Mouse (Mus musculus) frontal cortex, postnatal 10 days (tissue): Measurements from ENCODE around the gene Irgc1.
A peak's percentile ranks its signal among the peaks of the same experiment; 100 is the strongest.

ENCODE experiments used
- DNase-seq, 2 experiments: peaks; one replicate each; pipeline ENCODE4 v3.0.0; 2022; ENCODE audit warnings: low spot score in 2 of 2, mixed read lengths in 1 of 2

Irgc1 gene

GRCm38 (mm10) chr7:24437981-24438380 is 14.1 kb downstream of the Irgc1 start:
- peak; percentile 70 to 88 for DNase-seq

DNA sequence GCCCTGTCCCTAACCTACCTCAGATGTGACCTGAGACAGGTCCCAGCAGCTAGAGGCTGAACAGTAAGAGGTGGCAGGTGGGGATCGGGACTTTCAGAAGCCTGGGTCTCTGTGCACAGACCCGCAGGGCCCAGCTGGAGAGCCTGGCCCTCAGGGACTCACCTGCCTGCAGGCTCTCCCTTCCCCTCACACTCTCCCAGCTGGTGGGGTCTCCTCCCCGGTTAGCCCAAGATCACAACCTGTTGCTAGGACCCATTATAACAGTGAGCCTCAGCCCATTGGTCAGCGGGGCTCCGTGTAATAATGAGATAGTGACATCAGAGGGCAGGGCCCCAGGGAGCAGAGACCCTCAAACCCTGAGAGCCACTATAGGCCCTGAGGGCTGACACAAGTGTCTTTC is 16.8 kb downstream of the Irgc1 start:
- no peak for DNase-seq

DNA sequence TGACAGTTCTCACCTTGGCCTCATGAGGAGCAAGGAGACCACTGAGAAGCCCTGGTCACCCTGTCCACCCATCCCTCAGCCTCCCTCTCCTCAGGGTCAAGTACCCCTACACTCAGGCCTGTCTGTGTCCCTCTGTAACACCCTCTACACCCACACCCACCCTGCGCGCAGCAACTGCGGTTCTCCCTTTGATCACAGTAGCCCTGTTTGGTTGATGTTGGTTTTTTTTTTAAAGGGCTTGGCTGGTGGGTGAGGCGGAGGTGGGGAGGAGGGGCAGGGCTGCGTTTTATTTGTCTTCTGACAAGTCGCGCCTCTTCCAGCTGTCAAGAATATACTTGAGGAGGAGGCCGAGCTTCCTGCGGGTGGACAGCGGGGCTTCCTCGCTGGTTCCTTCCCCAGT is 20.4 kb downstream of the Irgc1 start:
- DNase-seq: no peak

- no peak for DNase-seq
These were observed 21.3 kb downstream of the Irgc1 start for GRCm38 (mm10) chr7:24430551-24431345.

DNA sequence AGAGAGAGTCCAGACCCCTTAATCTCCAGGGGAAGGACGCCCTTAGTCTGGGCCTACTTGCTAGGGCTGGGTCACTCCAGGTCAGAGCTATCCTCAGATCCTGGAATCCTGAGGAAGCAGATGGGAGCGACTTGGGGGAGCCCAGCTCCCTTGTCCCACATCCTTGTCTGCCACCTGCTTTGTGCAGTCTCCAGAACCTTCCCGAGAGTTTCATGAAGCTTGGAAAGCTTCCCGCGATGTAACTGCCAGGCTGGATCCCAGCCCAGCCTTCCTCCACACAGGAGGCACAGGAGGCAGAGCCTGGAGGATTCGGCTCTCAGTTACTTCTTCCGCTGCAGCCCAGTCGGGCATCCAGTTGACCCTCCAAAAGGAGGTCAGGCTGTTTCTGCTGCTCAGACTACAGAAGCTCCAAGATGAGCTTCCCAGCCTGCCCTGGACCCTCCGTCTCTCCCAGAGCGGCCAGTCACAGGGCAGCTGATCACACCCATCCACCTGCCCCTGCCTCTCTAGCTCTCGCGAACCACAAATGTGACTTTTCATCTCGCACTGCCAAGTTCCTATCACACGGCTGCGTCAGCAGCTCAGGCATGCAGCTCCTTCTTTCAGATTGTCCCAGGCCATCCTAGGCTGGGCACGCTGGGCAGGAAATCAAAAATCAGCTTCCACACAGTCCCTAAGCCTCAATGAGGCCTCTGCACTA is 22.5 kb downstream of the Irgc1 start:
- peak; percentile 69 to 81 for DNase-seq

DNA sequence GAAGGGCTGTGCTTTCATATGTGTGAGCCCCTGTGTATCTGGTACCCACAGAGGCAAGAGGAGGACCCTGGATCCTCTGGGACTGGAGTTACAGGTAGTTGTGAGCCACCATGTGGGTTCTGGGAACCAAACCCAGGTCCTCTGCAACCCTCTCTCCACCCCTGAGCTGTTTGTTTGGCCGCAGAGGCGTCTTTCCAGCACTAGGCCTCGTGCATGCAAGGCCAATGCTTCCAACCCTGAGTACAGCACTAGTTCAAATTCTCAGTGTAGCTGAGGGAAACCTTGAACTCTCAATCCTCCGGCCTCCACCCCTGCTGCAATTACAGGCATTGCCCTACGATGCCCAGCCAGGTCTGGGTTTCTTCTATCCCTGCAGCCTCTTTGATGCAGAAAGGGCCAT is 23.4 kb downstream of the Irgc1 start:
- no peak for DNase-seq

DNA sequence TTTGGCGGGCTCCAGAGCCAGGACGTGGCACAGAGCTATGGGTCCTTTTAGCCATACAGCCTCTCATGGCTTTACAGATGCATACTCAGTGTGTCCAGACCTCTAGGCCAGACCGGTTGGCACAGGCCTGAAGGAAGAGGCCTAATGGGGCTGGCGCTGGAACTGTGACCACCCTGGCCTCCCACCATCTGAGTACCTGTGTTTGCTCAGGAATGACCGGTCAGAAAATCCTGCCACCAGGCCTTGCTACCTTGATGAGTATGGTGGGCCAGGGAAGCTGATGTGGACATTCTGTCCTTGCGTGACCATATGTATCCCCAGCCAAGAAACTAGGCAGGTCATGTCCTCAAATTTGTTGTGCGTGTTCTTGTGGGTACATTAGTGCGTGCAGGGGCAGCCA is 24.9 kb downstream of the Irgc1 start:
- no peak for DNase-seq

- no peak for DNase-seq
These were observed 26.2 kb downstream of the Irgc1 start for GRCm38 (mm10) chr7:24425919-24426318.

DNA sequence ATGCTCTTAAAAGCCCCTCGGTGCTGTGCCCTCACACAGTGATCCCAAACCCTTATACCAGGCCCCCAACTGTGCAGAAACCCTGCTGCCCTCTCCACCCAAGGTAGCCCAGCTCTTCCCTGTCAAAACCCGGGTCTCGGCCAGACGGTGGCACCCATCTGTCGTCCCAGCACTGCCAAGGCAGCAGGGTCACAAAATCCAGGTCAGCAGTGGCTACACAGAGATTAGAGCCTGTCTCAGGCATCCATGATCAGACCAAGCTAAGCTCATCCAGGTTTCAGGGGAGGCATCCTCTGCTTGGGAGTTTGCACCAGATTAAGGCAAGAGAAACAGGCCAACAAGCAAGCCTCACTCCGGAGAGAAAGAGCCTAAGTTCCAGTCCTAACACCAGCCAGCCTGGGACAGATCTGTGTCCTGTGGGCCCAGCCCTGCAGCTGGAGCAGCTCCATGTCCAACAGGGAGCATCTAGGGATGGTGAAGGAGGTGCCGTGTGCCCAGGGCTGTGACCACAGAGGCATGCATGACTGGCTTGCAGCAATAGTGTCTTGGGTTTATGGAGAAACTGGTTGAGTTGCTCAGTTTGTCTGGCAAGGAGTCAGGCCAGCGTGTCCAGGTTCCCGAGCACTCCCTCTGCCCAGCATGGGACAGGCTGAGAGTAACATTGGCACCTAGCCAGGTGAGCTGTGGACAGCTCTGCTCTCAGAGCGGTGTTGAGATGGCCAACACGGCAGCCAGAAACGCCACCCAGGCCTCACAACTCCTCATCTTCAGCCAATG is 28.0 kb downstream of the Irgc1 start:
- no peak for DNase-seq

- DNase-seq: no peak
These were observed 28.9 kb downstream of the Irgc1 start for GRCm38 (mm10) chr7:24423107-24423763.

DNA sequence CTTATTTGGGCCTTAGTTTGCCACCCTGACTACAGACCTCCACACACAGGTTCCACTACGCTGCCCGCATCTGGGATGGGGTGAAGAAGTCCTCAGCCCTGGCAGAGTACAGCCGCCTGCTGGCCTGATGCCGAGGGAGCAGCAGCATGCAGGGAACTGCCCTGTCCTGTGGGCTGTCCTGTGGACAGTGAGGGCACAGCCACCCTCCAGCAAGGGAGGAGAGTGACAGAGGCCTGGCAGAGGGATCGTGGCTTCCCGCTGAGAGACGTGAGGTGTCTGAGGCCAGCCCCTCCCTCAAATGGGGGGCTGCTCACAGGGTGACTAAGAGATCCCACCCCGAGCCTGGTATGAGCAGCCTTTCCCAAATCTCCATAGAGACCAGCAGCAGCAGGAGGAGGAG is 29.8 kb downstream of the Irgc1 start:
- no peak for DNase-seq

- DNase-seq: no peak
These were observed 30.4 kb downstream of the Irgc1 start for GRCm38 (mm10) chr7:24421648-24422047.

DNA sequence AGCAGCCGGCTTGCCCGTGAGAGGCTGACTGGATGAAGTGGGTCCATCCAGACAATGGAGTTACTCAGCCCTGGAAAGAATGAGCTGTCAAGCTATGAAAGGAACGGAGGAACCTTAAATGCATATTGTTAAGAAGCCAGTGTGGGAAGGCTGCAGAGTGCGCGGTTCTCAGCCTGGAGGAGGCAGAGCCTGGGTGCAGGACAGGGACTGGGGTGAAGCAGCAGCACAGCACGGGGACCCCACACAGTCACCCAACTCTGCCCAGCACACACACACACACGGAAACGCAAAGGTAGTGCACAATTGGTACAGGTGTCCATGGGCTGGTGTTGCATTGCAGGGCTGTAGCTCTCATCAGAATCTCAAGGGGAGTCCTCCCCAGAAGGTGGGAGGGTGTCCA is 32.5 kb downstream of the Irgc1 start:
- no peak for DNase-seq

- no peak for DNase-seq
These were observed 36.8 kb downstream of the Irgc1 start for GRCm38 (mm10) chr7:24415261-24415660.

DNA sequence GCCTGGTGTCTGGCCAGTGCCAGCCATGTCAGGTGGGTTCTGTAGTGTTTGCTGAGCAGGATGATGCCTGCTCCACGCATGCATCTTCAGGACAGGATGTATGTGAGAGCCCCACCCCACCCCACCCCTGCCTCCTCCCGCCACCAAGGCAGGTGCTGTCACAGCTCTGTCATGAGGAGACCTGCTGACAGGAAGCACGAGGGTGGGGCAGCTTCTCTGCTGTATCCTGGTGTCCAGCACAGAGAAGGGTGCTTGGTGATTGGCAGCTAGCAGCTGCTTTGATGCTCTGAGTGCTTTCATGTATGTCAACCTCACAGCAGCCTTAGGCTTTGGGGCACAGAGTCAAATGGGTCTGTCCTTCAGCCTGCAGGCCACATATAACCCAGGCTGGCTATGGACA is 38.5 kb downstream of the Irgc1 start:
- no peak for DNase-seq

GRCm38 (mm10) chr7:24410831-24411230 is 41.3 kb downstream of the Irgc1 start:
- DNase-seq: no peak

DNA sequence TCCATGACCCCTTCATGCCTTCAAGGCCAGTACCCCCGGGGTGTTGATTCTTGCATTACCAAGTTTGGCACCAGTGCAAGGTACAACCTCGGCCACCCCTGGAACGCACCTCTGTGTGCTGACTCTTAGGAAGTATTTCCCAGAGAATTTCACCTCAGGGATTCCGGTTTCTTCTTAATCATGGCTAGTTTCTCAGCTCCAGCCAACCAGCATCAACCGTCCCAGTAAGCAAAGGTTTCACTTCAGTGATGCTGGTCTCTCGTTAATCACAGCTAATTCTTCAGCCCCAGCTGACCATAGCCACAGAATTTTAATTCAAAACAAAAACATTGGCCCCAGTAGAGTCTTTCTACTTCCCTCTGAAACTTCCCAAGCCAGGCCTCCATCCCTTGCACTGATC is 42.0 kb downstream of the Irgc1 start:
- no peak for DNase-seq

DNA sequence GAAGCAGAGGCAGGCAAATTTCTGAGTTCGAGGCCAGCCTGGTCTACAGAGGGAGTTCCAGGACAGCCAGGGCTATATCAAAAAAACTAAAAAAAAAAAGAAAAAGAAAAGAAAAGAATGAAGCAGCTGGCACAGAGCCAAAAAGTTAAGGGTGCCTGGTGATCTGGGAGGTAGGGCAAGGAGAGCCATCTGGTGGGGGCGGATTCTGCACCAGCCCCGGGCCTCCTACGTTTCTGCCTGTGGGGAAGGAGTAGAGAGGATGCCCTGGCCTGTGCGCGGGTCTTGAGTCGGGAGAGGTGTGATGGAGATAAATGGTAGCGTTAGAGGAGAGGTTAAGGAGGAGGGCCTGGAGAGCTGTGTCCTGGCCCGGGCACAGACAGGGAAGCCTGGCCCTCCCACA is 43.9 kb downstream of the Irgc1 start:
- no peak for DNase-seq

GRCm38 (mm10) chr7:24406528-24407344 is 45.4 kb downstream of the Irgc1 start:
- peak in 1 of 2 experiments; percentile 62 for DNase-seq

- DNase-seq: no peak
These were observed 46.4 kb downstream of the Irgc1 start for GRCm38 (mm10) chr7:24405649-24406048.

DNA sequence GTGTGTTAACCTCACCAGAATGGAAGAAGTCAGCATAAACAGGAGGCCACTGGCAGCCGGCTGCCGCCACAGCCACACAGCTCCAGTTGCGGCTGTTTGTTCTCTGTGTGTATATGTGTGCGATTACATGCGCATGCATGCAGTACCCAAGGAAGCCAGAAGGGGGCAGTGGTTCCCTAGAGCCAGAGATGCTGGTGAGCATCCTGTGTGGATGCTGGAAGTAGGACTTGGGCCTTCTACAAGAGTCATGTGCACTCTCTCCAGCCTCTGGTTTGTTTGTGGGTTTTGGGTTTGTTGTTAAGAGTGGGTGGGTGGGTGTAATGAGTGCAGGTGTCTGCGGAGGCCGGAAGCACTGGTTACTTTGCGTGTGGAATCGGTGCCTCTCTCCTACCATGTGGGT is 49.2 kb downstream of the Irgc1 start:
- no peak for DNase-seq
